Mouse (Mus musculus): Measurements from ENCODE around the gene Phactr3. TPM values are rescaled to one million over a fixed set of nuclear protein-coding genes. Genes with fewer than 3 reads are reported as not detected.

Phactr3 gene
- total RNA-seq, 2 experiments from 2014 or later, result 139 to 141 TPM

DNA sequence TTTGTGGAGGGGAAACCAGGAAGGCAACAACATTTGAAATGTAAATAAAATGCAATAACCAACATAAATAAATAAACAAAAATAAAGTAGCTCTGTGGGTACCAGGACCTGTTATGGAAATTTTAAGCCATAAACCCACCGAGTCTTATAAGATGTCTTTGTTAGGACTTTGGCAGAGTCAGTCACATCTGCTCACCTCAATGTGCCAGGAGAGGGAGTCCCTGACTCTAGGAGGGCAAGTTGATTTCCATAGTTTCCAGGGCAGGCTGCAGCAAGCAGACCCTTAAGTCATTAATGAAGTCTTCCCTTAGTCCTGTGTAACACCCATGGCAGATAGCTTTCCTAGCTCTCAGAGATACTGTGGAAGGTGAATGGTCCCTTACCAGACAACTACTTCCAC, 25.1 kb downstream of the Phactr3 start:
- Histone ChIP-seq H3K27ac (peak overlapping the region; percentile 99), H3K4me3 (peak overlapping the region; percentile 89)
- peak; percentile 55 for TF ChIP-seq CTCF (conservative IDR thresholded peaks at IDR 0.05)
- DNase-seq (ENCODE audit: low spot score in 2 of 2), result no peak

GRCm38 (mm10) chr2:178149312-178149711, 30.5 kb downstream of the Phactr3 start:
- H3K4me3 ChIP-seq, result no peak overlapping the region
- no peak for DNase-seq (ENCODE audit: low spot score in 2 of 2)
- no peak overlapping the region for H3K27ac ChIP-seq
- TF ChIP-seq CTCF (conservative IDR thresholded peaks at IDR 0.05), result no peak; the same call in 1 of the 2 replicates

DNA sequence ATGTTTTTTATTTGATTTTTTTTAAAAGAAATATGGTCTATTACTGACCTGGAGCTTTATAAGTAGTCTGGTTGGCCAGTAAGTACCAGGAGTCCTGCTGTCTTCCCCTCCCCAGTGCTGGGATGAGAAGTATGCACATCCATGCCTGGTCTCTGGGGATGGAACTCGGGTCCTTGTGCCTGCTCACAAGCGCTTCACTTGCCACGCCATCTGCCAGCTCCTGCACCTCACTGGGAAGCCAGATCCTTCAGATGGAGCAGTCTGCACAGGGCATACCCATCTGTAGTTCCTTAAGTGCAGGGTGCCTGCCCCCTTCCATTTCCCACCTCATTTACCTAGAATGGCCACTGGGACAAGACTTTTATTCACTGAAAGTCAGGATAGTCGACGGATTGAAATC, 31.9 kb downstream of the Phactr3 start:
- DNase-seq (ENCODE audit: low spot score in 2 of 2), result no peak
- H3K4me3 ChIP-seq, result no peak overlapping the region
- H3K27ac ChIP-seq, result 0 out of 2 replicates have a peak overlapping the region, but pooled peaks have one; percentile 11
- TF ChIP-seq CTCF (conservative IDR thresholded peaks at IDR 0.05), result no peak

- no peak for TF ChIP-seq CTCF (conservative IDR thresholded peaks at IDR 0.05)
- DNase-seq (ENCODE audit: low spot score in 2 of 2), result no peak
- Histone ChIP-seq H3K4me3 (no peak overlapping the region), H3K27ac (peak overlapping the region; percentile 90)
Observed at GRCm38 (mm10) chr2:178153601-178154000, 34.8 kb downstream of the Phactr3 start.

DNA sequence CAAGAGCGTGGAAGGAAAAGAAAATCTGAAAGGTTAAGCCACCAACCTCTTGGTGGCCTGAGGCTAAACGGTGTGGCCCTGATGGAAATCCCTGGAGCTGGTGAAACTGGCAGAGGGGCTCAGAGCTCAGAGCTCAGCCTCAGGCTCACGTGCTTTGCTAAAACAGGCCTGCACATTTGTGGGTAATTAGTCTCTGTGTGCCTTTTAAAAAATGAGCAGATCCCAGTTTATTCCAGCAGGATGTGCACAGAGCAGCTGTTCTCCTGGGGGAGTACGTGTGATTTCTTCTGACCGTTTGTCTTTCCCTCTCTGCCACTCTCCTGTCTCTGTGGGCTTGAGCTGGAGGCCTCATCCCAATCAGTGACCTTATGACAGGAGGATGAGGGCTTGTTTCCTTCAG, 35.4 kb downstream of the Phactr3 start:
- no peak for DNase-seq (ENCODE audit: low spot score in 2 of 2)
- peak overlapping the region; percentile 90 for H3K27ac ChIP-seq
- H3K4me3 ChIP-seq, result no peak overlapping the region
- peak; percentile 42 for TF ChIP-seq CTCF (conservative IDR thresholded peaks at IDR 0.05)

- no peak for TF ChIP-seq CTCF (conservative IDR thresholded peaks at IDR 0.05)
- peak overlapping the region; percentile 90 for H3K27ac ChIP-seq
- DNase-seq (ENCODE audit: low spot score in 2 of 2), result no peak
- no peak overlapping the region for H3K4me3 ChIP-seq
Observed at GRCm38 (mm10) chr2:178154576-178154975, 35.8 kb downstream of the Phactr3 start.

GRCm38 (mm10) chr2:178155176-178155916, 36.6 kb downstream of the Phactr3 start:
- Histone ChIP-seq H3K27ac (peak overlapping the region; percentile 90), H3K4me3 (no peak overlapping the region)
- no peak for TF ChIP-seq CTCF (conservative IDR thresholded peaks at IDR 0.05)
- DNase-seq (ENCODE audit: low spot score in 2 of 2), result no peak

GRCm38 (mm10) chr2:178155917-178156282, 37.1 kb downstream of the Phactr3 start:
- TF ChIP-seq CTCF (conservative IDR thresholded peaks at IDR 0.05), result no peak
- H3K27ac ChIP-seq, result peak overlapping the region; percentile 90
- H3K4me3 ChIP-seq, result no peak overlapping the region
- DNase-seq (ENCODE audit: low spot score in 2 of 2), result no peak

DNA sequence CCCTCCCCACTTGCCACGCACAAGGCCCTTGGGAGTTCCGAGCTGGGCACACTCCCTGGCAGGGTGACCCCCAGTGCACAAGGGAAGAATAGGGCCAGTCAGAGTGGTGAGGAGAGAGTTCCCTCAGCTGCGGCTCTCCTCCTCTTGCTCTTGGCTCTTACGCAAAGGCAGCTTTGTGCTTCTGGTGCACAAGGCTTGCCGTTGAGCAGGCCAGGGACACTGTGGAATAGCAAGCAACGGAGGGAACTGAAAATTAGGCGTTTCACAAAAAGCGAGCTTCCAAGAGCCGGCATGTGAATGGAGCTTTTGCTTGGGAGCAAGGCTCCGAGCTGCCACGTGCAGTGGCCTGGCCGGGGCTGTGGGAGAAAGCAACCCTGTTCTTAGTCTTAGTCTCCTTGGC, 40.2 kb downstream of the Phactr3 start:
- TF ChIP-seq CTCF (conservative IDR thresholded peaks at IDR 0.05), result no peak
- H3K27ac ChIP-seq, result peak overlapping the region; percentile 90
- DNase-seq (ENCODE audit: low spot score in 2 of 2), result peak; percentile 60 to 88

GRCm38 (mm10) chr2:178163981-178164380, 45.2 kb downstream of the Phactr3 start:
- Histone ChIP-seq H3K4me3 (no peak overlapping the region), H3K27ac (peak overlapping the region; percentile 28; the same call in 1 of the 2 replicates)
- DNase-seq (ENCODE audit: low spot score in 2 of 2), result no peak
- TF ChIP-seq CTCF (conservative IDR thresholded peaks at IDR 0.05), result no peak

More for the DNA sequence above, 40.2 kb downstream of the Phactr3 start:
- H3K4me3 ChIP-seq, result no peak overlapping the region

DNA sequence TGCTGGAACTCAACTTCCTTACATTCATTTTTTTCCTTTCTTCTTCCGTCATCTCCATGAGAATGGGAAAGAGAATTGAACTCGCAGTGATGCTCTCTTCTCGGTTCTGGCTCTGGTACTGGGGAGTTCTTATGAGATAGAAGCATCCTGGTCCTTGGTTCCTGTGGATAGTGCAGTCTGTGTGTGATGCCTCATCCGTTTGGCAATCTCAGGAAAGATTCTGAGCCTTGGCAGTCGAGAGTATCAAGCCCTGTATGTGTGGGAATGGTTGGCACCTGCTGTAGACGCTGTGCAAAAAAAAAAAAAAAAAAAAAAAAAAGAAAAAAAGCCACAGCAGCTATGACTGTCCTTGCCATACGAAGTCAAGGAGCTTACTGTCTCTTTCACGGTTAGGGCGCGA, 47.2 kb downstream of the Phactr3 start:
- Histone ChIP-seq H3K4me3 (no peak overlapping the region), H3K27ac (peak overlapping the region; percentile 72; the same call in 1 of the 2 replicates)
- peak in 1 of 2 experiments; percentile 59 for DNase-seq (ENCODE audit: low spot score in 2 of 2)
- TF ChIP-seq CTCF (conservative IDR thresholded peaks at IDR 0.05), result no peak

DNA sequence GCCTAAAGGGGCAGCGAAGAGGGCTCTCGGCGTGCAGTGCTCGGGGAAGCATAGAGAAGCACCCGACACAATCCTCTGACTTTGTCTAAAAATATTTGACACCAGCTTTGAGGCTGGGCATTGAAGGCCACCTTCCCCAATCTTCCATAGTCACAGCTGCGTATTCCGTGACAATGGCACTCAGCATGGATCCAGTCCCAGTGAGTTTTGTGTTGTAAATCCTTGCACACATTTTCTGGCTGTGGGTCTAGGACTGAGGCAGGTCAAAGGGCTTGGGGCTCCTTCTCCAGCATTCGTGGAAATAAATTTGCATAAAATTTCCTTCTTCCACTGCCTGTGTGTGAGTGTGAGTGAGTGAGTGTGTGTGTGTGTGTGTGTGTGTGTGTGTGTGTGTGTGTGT, 51.2 kb downstream of the Phactr3 start:
- H3K27ac ChIP-seq, result peak overlapping the region; percentile 58
- no peak for TF ChIP-seq CTCF (conservative IDR thresholded peaks at IDR 0.05)
- no peak for DNase-seq (ENCODE audit: low spot score in 2 of 2)
- H3K4me3 ChIP-seq, result no peak overlapping the region

DNA sequence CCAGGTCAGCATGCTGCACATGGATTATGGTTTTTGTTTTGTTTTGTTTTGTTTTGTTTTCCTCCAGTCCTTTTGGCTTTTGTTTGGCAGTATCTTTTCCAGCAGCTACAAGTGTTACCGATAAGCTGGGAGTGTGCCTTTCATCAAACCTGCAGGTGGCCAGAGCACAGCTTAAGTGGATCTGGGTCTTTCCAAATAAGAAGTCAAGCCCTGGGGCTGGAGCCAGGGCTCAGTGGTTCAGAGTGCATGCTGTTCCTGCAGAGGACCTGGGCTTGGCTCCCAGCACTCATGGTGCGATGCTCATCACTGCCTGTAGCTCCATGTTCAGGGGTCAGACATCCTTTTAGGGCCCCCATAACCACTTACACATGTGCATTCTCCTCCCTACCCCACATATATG, 55.2 kb downstream of the Phactr3 start:
- no peak for DNase-seq (ENCODE audit: low spot score in 2 of 2)
- TF ChIP-seq CTCF (conservative IDR thresholded peaks at IDR 0.05), result no peak
- Histone ChIP-seq H3K4me3 (no peak overlapping the region), H3K27ac (peak overlapping the region; percentile 90)

DNA sequence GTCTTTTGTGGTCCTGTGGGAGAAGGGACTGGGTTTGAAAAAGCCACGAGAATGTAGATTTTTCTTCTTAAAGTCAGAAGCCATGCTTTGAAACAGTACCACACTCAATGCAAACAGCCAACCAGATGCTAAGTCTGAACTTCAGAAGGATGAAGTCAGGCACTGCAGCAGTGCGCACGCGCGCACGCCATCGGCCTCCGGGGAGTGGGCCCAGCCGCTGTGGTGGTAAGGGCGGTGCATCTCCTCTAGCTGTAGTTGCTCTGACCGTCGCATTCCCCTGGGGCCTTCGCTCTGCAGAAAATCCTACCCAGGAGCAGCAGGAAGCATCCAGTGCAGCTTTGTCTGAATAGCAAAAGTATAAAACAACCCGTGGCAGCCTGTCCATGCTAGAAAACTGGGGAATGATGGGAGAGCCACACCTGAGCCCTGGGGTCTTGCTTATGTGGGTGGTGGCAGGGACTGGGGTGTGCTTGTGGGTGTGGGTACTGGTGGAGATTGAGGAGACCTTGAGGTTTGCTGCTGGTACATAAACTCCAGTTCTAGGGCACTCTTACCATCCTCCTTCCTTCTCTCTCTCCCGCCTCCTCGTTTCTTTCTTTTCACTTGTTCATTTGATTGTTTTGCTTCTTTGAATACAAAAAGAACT, 56.6 kb downstream of the Phactr3 start:
- H3K4me3 ChIP-seq, result peak overlapping the region; percentile 43
- H3K27ac ChIP-seq, result peak overlapping the region; percentile 90
- DNase-seq (ENCODE audit: low spot score in 2 of 2), result peak; percentile 47 to 48
- TF ChIP-seq CTCF (conservative IDR thresholded peaks at IDR 0.05), result no peak

Measured in layer of hippocampus, adult 2 months (tissue).